Mouse (Mus musculus): ENCODE measurements around the gene Glod4. TPM values are rescaled to one million over a fixed set of nuclear protein-coding genes. Genes with fewer than 3 reads are reported as not detected.

Gene Glod4
- total RNA-seq (2014; rRNA removed) (63.5 and 80.0 TPM in 2 replicates), polyA plus RNA-seq (2015; fragmentation: Nextera tagmentation; extraction: Ambion mirVana) (116 and 123 TPM in 2 replicates)

DNA sequence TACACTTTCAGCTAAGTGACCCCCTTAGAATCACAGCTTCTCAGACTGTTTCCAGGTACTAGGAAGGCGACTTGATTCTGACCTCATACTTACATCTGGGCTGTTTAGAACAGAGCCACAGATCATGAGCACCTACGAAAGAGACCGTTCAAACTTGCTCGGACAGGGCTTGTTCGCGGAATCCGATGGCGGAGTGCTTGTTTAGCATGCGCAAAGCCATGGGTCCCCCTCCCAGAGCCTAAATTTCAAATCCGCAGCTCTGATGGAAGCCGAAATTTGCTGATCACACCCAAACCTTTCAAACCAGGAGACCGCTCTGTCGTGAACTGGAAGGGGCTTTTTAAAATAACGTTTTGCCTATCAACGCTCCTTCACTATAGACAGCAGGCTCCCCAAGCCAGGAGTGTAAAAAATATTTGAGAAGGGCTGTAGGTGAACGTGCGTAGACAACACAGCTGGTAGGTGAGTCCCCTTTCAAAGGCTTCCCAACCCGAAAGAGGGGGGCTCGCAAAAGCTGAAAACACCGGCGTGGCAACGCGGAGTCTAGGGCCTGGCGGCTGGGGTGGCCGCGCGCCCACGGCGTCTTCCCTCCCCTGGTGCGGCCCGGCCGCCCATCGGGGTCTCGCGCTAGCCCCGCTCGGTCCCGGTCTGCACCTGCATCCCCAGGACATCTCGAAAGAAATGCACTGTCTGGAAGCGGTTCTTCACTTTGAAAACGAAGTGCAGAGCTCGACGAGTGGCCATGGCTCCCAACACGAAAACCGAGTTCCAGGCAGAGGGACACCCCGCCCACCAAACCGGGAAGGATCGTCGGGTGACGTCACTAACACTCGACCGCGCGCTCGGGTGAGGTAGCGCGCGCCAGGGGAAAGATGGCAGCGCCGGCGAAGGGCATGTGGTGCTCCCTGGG lies at the start of gene Glod4, which contains the start of gene Mrm3:
TSS of gene Glod4 (minus strand) at position 825 of the 910 bp plus-strand sequence.
TSS of gene Mrm3 (plus strand) at position 815 of the 910 bp plus-strand sequence.
- Histone ChIP-seq H3K9ac (replicated peaks; ENCODE audit: low read length, poor library complexity, severe bottlenecking) (peak within 1 kb of the TSS; percentile 90), H3K9me3 (ENCODE audit: low read length) (no peaks in the 10 kb centered on the region), H3K36me3 (ENCODE audit: insufficient read depth, low read length) (peaks cover 12% of the 10 kb centered on the region; the same call in 1 of the 2 replicates), H3K27me3 (ENCODE audit: insufficient read depth, low read length) (no peaks in the 10 kb centered on the region), H3K4me1 (ENCODE audit: insufficient read depth, low read length) (peaks cover 5% of the 10 kb centered on the region; the same call in 1 of the 2 replicates), H3K4me2 (ENCODE audit: low read depth, low read length, poor library complexity, severe bottlenecking) (peak within 1 kb of the TSS; percentile 79), H3K27ac (ENCODE audit: low read depth, low read length) (peak within 1 kb of the TSS; percentile 92), H3K4me3 (ENCODE audit: low read depth, low read length) (peak within 1 kb of the TSS; percentile 86)
- ATAC-seq (ENCODE audit: low FRiP score), result peak; percentile 87
- DNase-seq (ENCODE audit: low spot score), result peak; percentile 95
- no peak for TF ChIP-seq CTCF (IDR thresholded peaks at IDR 0.05)
- WGBS, result under 1% methylated on average over 56 of the region's 61 CpGs

DNA sequence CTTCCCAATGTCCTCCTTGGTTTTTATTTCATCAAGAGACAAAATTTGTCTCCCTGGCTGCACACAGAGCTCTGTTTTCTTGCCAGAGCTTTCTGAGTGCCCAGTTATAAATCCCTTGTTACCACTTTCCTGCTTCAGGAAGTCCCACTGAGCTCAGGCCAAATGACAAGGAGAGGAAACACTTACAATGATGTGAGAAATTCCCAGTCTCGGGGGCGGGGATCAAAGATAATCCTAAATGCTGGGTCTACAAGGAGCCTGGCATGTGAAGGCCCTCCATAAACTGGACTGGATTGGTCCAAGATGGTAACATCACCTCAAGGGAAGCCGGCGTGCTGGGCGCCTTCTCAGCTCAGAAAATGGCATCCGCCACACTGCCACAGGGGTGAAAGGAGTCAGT lies 49.3 kb upstream of the Glod4 start:
- Histone ChIP-seq H3K27ac (ENCODE audit: low read depth, low read length) (no peak overlapping the region), H3K9ac (replicated peaks; ENCODE audit: low read length, poor library complexity, severe bottlenecking) (no peak overlapping the region), H3K9me3 (ENCODE audit: low read length) (no peaks in the 10 kb centered on the region), H3K4me3 (ENCODE audit: low read depth, low read length) (no peak overlapping the region), H3K4me2 (ENCODE audit: low read depth, low read length, poor library complexity, severe bottlenecking) (no peak overlapping the region), H3K36me3 (ENCODE audit: insufficient read depth, low read length) (no peaks in the 10 kb centered on the region), H3K27me3 (ENCODE audit: insufficient read depth, low read length) (no peaks in the 10 kb centered on the region), H3K4me1 (ENCODE audit: insufficient read depth, low read length) (peaks cover 3% of the 10 kb centered on the region; the same call in 1 of the 2 replicates)
- ATAC-seq (ENCODE audit: low FRiP score) (no peak), DNase-seq (ENCODE audit: low spot score) (no peak)
- TF ChIP-seq CTCF (IDR thresholded peaks at IDR 0.05), result no peak
- 57% methylated on average over 6 of the region's 6 CpGs for WGBS

DNA sequence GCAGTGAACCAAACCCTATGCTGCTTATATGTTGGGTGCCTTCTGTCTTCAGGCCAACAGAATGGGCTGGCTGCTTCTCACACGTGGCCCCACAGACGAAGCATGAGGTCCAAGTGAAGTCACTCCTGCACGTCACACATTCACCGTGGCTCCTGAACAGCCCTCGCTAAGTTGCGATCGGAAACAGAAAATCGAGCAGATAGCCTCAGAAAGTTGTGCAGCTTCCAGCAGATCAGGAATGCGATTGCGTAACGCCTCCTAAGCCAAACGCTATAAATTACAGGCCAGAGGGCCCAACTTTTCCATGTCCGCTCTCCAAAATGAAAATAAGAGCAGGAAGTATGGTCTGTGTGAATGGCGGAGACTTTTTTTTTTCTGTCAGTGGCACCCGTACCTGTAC lies 48.9 kb upstream of the Glod4 start:
- Histone ChIP-seq H3K27ac (ENCODE audit: low read depth, low read length) (no peak overlapping the region), H3K27me3 (ENCODE audit: insufficient read depth, low read length) (no peaks in the 10 kb centered on the region), H3K4me3 (ENCODE audit: low read depth, low read length) (no peak overlapping the region), H3K4me2 (ENCODE audit: low read depth, low read length, poor library complexity, severe bottlenecking) (no peak overlapping the region), H3K9ac (replicated peaks; ENCODE audit: low read length, poor library complexity, severe bottlenecking) (no peak overlapping the region), H3K4me1 (ENCODE audit: insufficient read depth, low read length) (peaks cover 3% of the 10 kb centered on the region; the same call in 1 of the 2 replicates), H3K9me3 (ENCODE audit: low read length) (no peaks in the 10 kb centered on the region), H3K36me3 (ENCODE audit: insufficient read depth, low read length) (no peaks in the 10 kb centered on the region)
- WGBS, result 83% methylated on average over 15 of the region's 15 CpGs
- DNase-seq (ENCODE audit: low spot score), result no peak
- no peak for TF ChIP-seq CTCF (IDR thresholded peaks at IDR 0.05)
- ATAC-seq (ENCODE audit: low FRiP score), result no peak

GRCm38 (mm10) chr11:76291960-76292359 lies 48.4 kb upstream of the Glod4 start:
- no peak for TF ChIP-seq CTCF (IDR thresholded peaks at IDR 0.05)
- Histone ChIP-seq H3K4me3 (ENCODE audit: low read depth, low read length) (no peak overlapping the region), H3K9me3 (ENCODE audit: low read length) (no peaks in the 10 kb centered on the region), H3K27ac (ENCODE audit: low read depth, low read length) (no peak overlapping the region), H3K9ac (replicated peaks; ENCODE audit: low read length, poor library complexity, severe bottlenecking) (no peak overlapping the region), H3K27me3 (ENCODE audit: insufficient read depth, low read length) (no peaks in the 10 kb centered on the region), H3K36me3 (ENCODE audit: insufficient read depth, low read length) (no peaks in the 10 kb centered on the region), H3K4me2 (ENCODE audit: low read depth, low read length, poor library complexity, severe bottlenecking) (no peak overlapping the region), H3K4me1 (ENCODE audit: insufficient read depth, low read length) (peaks cover 3% of the 10 kb centered on the region; the same call in 1 of the 2 replicates)
- ATAC-seq (ENCODE audit: low FRiP score) (no peak), DNase-seq (ENCODE audit: low spot score) (no peak)
- WGBS, result 75% methylated on average over 4 of the region's 4 CpGs

GRCm38 (mm10) chr11:76290367-76290766 lies 46.8 kb upstream of the Glod4 start:
- Histone ChIP-seq H3K36me3 (ENCODE audit: insufficient read depth, low read length) (no peaks in the 10 kb centered on the region), H3K4me3 (ENCODE audit: low read depth, low read length) (no peak overlapping the region), H3K9ac (replicated peaks; ENCODE audit: low read length, poor library complexity, severe bottlenecking) (no peak overlapping the region), H3K9me3 (ENCODE audit: low read length) (no peaks in the 10 kb centered on the region), H3K4me2 (ENCODE audit: low read depth, low read length, poor library complexity, severe bottlenecking) (no peak overlapping the region), H3K4me1 (ENCODE audit: insufficient read depth, low read length) (peaks cover 3% of the 10 kb centered on the region; the same call in 1 of the 2 replicates), H3K27me3 (ENCODE audit: insufficient read depth, low read length) (no peaks in the 10 kb centered on the region), H3K27ac (ENCODE audit: low read depth, low read length) (peak overlapping the region; percentile 43)
- 19% methylated on average over 11 of the region's 11 CpGs for WGBS
- DNase-seq (ENCODE audit: low spot score) (peak; percentile 90), ATAC-seq (ENCODE audit: low FRiP score) (no peak)
- no peak for TF ChIP-seq CTCF (IDR thresholded peaks at IDR 0.05)

- H3K27me3 ChIP-seq (ENCODE audit: insufficient read depth, low read length), result no peaks in the 10 kb centered on the region
- H3K27ac ChIP-seq (ENCODE audit: low read depth, low read length), result no peak overlapping the region
- H3K4me2 ChIP-seq (ENCODE audit: low read depth, low read length, poor library complexity, severe bottlenecking), result no peak overlapping the region
- no peak for ATAC-seq (ENCODE audit: low FRiP score)
- H3K9me3 ChIP-seq (ENCODE audit: low read length), result no peaks in the 10 kb centered on the region
- TF ChIP-seq CTCF (IDR thresholded peaks at IDR 0.05), result no peak
- H3K4me1 ChIP-seq (ENCODE audit: insufficient read depth, low read length), result no peaks in the 10 kb centered on the region
- 89% methylated on average over 6 of the region's 6 CpGs for WGBS
- no peak overlapping the region for H3K9ac ChIP-seq (replicated peaks; ENCODE audit: low read length, poor library complexity, severe bottlenecking)
- no peak overlapping the region for H3K4me3 ChIP-seq (ENCODE audit: low read depth, low read length)
- H3K36me3 ChIP-seq (ENCODE audit: insufficient read depth, low read length), result no peaks in the 10 kb centered on the region
- DNase-seq (ENCODE audit: low spot score), result no peak
These were observed 45.1 kb upstream of the Glod4 start for GRCm38 (mm10) chr11:76288645-76289044.

Measured in midbrain, postnatal 0 days (tissue).